Mouse (Mus musculus) lung, postnatal 25 days (tissue): Measurements from ENCODE around the gene Birc6.

Experiments
- DNase-seq: peaks from one replicate; pipeline ENCODE4 v3.0.0; 2022; ENCODE audit warnings: low spot score

The Birc6 gene

GRCm38 (mm10) chr17:74527729-74528607 lies at the start of gene Birc6:
Birc6 (plus strand) TSS chr17:74528295.
- DNase-seq, result peak; percentile 100

DNA sequence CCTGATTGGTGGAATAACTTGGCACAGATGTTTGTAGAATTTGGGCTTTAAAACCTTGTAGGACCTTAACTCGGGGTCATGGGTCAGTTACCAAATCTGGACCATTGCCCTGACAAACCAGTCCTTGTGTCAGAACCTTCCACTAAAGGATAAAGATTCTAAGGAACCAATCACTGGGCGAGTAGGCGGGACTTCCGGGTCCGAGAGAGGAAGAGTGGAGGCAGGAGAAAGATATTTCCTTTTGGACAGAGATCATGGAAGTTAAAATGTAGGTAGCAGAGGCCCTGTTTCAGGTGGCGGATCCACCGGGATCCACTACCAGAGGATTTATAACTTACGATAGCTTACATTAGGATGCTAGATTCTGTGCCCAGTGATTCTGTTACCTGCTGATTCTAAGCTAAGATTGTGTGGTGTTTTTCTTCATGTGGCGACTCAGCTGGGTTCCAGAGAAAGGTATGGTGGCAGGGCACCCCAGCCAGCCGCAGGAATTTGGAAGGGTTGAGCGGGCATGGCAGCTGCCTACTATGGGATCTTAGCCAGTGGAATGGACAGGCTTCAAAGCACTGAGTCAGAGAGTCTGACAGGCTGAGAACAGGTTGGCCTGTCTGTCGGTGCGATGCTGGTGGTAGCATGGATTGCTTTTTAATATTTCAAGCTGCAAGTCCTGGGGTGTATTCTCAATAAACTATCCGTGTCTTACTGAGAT lies 47.6 kb upstream of the Birc6 start:
- DNase-seq, result no peak

DNA sequence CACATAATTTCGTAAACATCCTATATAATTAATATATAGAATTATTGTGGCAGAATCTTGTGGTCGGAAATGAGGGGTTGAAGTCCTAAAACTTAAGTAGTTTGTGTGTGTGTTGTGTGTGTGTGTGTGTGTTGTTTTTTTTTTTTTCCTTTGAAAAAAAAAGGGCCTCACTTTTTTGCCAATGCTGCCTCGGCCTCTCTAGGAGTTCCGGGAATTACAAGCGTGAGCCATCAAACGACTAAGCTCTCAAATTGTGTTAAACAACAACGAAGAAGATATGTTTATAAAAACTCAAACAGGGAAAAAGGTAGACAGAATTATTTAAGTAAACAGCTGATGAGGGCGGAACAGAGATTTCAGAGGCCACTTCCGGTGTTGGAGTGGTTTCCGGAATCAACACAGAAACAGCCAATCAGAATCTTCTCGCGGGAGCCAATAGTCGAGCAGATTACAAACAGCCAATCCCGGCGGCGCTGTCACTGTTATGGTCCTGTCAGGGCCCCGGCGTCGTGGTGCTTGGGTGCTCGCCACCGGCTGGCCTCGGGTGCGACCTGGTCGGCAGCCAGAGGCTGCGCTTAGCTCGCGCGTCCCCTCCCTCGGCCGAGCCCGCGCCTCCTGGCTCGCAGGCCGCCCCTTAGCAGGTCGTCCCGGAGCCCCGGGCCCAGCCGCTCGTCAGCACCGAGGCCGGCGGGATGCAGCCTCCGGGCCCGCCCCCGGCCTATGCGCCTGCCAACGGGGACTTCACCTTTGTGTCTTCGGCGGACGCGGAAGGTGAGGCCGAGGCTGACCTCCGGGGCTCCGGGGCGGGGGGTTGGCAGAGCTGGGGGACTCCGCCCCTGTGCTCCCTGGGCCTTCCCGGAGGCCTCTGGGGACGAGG lies 38.8 kb upstream of the Birc6 start, which contains the start of gene Yipf4:
TSS of gene Yipf4 (plus strand) at position 470 of the 877 bp plus-strand sequence.
- DNase-seq, result peak; percentile 98

- no peak for DNase-seq
Measured at GRCm38 (mm10) chr17:74489901-74490220, 38.2 kb upstream of the Birc6 start.

GRCm38 (mm10) chr17:74491565-74491964 lies 36.5 kb upstream of the Birc6 start:
- DNase-seq, result no peak

DNA sequence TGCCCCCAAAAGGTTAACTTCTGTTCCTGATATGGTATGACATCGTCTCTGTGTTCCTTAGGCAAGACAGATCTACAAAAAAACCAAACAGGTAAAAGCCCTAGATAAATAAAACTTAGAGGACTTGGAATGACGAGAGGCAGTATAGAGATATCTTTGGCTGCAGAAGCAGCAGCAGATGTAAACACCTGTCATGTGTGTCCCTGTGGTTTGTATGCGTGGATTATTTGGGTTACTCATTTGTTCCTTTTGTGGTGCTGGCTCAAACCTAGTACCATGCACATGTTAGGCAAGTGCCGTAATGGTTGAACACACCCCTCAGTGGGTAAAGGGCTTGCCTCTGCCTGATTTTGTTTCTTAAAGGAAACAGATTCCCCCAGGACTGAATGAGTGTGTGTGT lies 27.9 kb upstream of the Birc6 start:
- no peak for DNase-seq

- DNase-seq, result no peak
Measured at GRCm38 (mm10) chr17:74501085-74501484, 27.0 kb upstream of the Birc6 start.

DNA sequence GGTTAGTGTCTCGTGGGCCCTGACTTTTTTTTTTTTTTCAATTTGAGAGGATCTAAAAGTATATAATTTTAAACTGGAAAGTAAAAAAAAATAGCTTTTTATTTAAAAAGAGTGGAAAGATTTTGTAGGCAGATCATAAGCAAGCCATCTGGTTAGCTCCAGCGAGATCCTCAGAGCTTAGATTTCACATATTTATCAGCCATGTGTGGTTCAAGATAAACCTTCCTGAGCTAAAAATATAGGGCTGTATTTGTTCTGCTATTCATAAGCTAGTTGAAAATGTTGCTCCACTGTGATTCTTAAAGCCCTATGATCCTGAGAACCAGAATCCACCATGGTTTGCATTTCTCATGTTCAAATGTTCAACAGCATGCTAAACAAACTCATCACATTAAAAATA lies 20.2 kb upstream of the Birc6 start:
- DNase-seq, result no peak

GRCm38 (mm10) chr17:74508600-74508999 lies 19.5 kb upstream of the Birc6 start:
- no peak for DNase-seq

DNA sequence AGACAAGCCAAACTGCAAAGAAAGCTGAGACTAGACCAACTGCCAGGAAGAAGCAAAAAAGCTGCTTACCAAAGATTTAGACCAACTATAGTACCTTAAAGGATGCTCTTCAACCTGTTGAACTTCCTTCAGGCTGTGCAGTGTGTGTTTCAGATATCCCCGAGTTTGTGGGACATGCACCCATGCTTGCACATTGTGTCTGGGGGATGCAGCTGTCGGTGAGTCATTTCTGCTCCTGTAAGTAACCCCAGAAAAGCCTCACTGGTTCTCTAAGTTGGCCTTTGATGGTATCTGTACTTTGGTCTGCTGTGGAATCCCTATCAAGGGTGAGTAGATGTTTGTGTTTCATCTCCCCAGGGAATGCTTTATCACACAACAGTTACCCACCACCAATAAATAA lies 15.8 kb upstream of the Birc6 start:
- no peak for DNase-seq

DNA sequence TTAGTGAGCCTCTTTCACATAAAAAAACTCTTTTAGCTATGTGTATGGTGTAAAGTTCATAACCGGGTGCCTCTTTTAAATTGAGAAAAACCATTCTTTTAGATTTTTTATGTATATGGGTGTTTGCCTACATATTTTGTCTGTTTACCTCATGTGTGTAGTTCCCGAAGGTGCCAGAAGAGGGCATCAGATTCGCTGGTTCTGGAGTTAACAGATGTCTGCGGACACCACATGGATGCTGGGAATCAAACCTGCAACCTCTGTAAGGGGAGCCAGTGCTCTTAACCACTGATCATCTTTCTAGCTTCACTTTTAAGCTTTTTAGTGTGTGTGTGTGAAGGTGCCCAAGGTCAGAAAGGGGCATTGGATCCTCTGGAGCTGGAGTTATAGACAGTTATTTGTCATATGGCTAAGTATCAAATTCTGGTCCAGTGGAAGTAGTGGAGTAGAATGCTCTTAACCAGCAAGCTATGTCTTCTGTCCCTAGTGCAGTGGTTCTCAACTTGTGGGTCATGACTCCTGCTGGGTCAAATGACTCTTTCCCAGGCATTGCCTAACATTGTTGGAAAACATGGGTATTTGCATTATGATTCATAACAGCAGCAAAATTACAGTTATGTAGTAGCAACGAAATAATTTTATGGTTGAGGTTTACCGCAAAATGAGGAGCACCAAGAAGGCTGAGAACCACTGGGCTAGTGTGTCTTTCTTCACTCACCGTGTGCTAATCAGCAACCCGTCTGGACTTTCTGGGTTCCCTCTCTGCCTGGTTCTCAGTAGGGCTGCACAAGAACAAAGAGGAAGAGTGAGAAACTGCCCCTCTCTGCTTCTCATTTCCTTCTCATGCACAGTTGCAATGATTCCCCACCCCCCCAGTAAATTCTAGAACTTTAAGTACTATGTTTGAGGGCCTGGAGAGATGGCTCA lies 5.0 kb upstream of the Birc6 start:
- DNase-seq, result no peak

DNA sequence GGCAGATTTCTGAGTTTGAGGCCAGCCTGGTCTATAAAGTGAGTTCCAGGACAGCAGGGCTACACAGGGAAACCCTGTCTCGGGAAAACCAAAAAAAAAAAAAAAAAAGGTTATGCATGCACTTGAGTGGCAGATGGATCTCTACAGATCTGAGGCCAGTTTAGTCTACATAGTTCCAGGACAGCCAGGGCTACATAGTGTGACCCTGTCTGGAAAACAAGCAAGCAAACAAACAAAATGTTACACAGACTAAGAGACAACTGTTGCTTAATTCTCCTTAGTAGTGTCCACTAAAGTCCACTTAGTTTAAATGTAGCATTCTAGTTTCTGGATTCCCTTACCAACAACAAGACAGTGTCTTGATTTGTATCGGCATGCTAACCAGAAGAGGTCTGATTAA lies 2.0 kb upstream of the Birc6 start:
- no peak for DNase-seq

- no peak for DNase-seq
Measured at GRCm38 (mm10) chr17:74526806-74527653, 1.1 kb upstream of the Birc6 start.

DNA sequence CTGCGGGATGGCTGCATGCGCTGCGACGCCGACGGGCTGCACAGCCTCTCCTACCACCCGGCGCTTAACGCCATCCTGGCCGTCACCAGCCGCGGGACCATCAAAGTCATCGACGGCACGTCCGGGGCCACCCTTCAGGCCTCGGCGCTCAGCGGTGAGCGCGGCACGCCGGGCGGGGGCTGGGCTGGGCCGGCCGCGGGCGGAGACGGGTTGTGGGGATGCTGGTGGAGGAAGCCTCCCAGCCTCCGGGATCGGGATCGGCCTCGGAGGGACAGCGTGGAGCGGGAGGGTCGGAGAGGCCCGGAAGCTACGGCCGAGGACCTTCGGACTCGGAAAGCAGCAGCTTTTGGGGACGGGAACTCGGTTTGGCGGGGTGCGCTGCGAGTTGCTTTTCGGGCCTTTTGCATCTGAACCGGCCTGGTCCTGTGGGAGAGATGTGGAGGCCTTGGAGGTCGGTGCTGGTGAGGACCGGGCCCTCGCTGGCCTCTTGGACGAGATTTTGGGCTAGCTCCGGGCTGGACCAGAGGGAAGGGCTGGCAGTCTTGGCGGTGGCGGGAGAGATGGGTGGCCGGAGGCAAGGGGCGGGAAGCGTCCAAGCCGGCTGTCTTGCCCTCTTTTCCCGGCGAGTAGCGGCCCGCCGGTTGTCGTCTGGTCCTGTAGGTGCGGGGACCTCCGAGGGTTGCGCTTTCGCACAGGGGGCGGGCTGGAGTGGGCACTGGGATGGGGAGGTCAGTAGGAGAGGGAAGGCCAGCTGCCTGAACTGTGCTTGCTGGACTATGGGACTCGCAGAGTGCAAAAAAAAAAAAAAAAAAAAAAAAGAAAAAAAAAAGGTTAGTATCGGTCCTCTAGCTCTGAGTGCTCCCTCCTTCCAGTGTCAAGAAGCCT lies 795 bp downstream of the Birc6 start:
- peak; percentile 16 for DNase-seq

DNA sequence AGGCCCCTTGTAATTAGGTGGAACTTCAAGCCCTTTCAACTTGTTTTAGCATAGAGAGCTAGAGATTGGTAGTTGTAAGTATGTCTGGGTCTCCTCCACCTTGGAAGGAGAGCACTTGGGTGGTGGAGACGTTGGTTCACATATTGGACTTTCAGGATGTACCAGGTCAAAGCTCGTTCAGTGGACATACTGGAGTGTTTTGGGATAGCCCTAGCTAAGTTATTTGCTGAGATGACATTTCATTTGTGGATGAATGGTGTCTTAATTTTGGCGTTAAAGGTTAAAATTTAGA lies 1.4 kb downstream of the Birc6 start:
- no peak for DNase-seq

DNA sequence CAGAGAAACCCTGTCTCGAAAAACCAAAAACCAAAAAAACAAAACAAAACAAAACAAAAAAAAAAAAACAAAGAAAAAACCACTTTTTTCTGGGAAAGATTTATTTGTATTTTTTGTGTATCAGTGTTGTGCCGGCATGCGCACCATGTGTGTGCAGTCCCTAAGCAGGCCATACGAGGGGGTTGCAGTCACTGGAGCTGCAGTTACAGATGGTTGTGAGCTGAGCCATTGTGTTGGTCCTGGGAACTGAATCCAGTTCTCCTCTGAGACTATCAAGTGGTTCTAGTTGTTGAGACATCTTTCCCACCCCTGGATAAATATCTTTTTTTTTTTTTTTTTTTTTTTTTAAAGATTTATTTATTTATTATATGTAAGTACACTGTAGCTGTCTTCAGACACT lies 6.9 kb downstream of the Birc6 start:
- DNase-seq, result no peak

DNA sequence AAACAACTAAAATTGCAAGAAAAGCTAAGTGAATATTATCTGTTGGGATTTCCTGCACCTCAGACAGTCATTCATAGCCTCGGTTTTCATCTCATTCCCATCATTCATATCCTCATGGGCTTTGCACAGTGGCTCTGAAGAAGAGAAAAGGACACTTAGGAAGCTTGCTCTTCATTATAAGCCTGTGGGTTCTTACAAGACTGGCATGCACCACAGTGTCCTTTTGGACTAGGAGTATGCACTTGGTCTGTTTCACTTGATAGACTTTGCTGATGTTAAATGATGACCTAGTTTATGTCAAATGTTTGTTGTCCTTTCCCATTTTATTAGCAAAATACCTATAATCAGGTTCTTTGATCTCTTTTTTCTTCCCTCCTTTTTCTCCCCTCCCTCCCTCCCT lies 9.4 kb downstream of the Birc6 start:
- DNase-seq, result no peak

DNA sequence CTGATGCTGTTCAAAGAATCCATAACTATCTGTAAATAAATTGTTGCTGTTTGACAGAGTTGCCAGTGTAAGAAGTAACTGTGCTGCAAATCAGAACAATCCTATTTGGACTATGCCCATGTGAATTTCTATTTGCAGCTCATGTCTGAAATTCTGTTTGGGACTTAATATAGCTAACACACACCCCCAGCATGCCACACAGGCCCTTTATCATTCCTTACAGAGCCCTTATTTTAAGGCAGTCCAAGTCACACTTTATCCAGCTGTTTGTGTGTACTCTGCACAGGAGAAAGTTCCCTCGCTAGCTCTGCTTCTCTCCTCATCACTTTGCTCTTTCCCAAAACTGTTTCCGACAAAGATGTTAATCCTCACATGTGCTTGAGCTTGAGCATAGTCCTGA lies 15.5 kb downstream of the Birc6 start:
- no peak for DNase-seq

GRCm38 (mm10) chr17:74554118-74554517 lies 26.0 kb downstream of the Birc6 start:
- no peak for DNase-seq

DNA sequence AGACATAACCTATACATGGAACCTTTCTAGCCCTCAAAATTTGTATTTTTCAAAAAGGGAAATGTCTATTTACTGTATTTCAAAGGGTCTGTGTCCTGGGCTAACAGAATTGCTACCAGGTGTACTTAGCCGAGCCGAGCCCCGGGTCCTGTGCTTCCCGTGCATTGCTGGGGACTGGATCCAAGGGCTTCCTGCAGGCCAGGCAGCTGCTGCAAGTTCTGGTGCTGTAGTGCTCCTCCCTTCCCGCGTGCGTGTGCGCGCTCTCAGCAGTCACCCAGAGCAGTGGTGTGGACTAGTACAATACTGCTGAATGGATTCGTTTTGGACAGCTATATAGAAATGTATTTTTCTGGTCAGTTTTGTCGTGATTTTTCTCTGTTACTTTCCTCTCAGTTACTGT lies 31.8 kb downstream of the Birc6 start:
- DNase-seq, result no peak
